Mouse (Mus musculus) neural tube, embryonic 11.5 days (tissue): ENCODE data around the gene Zfp511. TPM values are rescaled to one million over a fixed set of nuclear protein-coding genes. Genes with fewer than 3 reads are reported as not detected.

Experiments
- ATAC-seq: fragments of 200-750 bp; cut with Nextera tagmentation; 2 replicates; pipeline ENCODE4 v1.8.0; 2017; ENCODE audit warnings: moderate number of reproducible peaks, mild to moderate bottlenecking, moderate TSS enrichment, moderate library complexity; ENCODE audit not compliant: insufficient read depth, low FRiP score, low TSS enrichment
- DNase-seq: peaks from one replicate; pipeline ENCODE4 v3.0.0-alpha.2; 2015; ENCODE audit warnings: low spot score
- H3K27ac ChIP-seq: fragments of 300-500 bp; sonication (generic); 2 replicates; pipeline ENCODE4 v1.5.1; 2014; ENCODE audit warnings: low read depth, mild to moderate bottlenecking, low read length
- H3K27me3 ChIP-seq: fragments of 300-500 bp; sonication (generic); 2 replicates; pipeline ENCODE4 v1.6.1; 2014; ENCODE audit warnings: mild to moderate bottlenecking, low read length, mixed read lengths; ENCODE audit not compliant: control insufficient read depth, insufficient read depth
- H3K36me3 ChIP-seq: fragments of 300-500 bp; sonication (generic); 2 replicates; pipeline ENCODE4 v1.6.1; 2014; ENCODE audit warnings: mild to moderate bottlenecking, low read length, moderate library complexity, mixed read lengths; ENCODE audit not compliant: control insufficient read depth, insufficient read depth
- H3K4me1 ChIP-seq: fragments of 300-500 bp; sonication (generic); 2 replicates; pipeline ENCODE4 v1.6.1; 2014; ENCODE audit warnings: low read length, mixed read lengths; ENCODE audit not compliant: control insufficient read depth, insufficient read depth
- H3K4me2 ChIP-seq: fragments of 300-500 bp; sonication (generic); 2 replicates; pipeline ENCODE4 v1.6.1; 2014; ENCODE audit warnings: low read depth, mild to moderate bottlenecking, moderate library complexity
- H3K4me3 ChIP-seq: fragments of 300-500 bp; sonication (generic); 2 replicates; pipeline ENCODE4 v1.5.1; 2014; ENCODE audit warnings: low read depth, low read length
- H3K9ac ChIP-seq: fragments of 300-500 bp; sonication (generic); 2 replicates; pipeline ENCODE4 v1.6.1; 2014; ENCODE audit warnings: mild to moderate bottlenecking, low read length
- H3K9me3 ChIP-seq: fragments of 300-500 bp; sonication (generic); 2 replicates; pipeline ENCODE4 v1.6.1; 2016; ENCODE audit warnings: low read length; ENCODE audit not compliant: control insufficient read depth
- WGBS: fragments of 180-500 bp; shearing (Covaris S2); extraction: QIAGEN DNeasy Blood & Tissue Kit; methylation state at CpG from one replicate; pipeline ENCODE4 v1.1.7; 2014; 5-methylcytosine and 5-hydroxymethylcytosine counted together
- polyA plus RNA-seq: library from polyadenylated mRNA; unstranded; fragments of >200 nt; fragmentation: Nextera tagmentation; extraction: Ambion mirVana; gene quantifications from 2 replicates; pipeline ENCODE4 v1.2.1, GENCODE M21; 2014

The Zfp511 gene
- 39.6 and 47.7 TPM in 2 replicates for polyA plus RNA-seq

DNA sequence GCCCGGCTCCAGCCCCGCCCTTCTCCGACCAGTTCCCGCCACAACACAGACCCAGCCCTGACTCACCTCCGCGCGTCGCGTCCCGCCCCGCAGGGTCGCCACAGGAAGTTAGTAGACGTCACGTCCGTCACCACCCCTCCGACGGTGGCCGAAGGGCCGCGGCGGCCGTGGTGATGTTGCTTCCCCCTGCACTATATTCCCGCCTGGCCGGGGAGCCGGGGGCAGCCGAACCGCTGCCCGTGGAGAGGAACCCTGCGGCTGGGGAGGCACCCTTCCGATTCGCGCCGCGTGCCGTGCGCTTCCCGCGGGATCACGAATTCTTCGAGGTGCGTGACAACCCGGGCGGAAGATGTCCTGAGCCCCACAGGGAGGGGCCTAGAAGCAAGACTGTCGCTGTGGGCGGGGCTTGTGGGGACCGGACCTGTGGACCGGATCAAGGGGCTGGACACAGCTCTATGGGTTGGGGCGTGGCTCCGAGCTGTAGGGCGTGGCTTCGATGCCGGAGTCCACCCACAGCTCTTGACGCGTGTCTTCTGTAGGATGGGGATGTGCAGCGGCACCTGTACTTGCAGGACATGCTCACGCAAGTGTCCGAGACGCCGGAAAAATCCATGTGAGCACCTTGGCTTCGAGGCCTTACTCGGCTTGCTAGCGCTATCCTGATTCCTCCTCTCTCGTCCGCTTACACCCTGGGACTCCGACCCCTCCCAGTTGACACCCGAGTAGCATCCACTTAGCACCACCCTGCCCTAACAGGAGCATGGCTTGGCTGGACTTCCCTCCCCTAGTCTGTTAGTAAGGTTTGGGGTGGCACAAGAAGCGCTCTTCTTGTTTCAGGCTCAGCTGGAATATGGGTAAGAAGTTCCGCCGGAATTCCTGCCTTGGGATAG, at the start of gene Zfp511, which contains the start of gene Tubgcp2:
Zfp511 (plus strand) TSS at position 111 of the 890 bp plus-strand sequence.
Tubgcp2 (minus strand) TSS at position 389 of the 890 bp plus-strand sequence.
- DNase-seq (peak; percentile 95), ATAC-seq (peak; percentile 97)
- Histone ChIP-seq H3K4me1 (peaks cover 18% of the 10 kb centered on the region), H3K9ac (peak within 1 kb of the TSS; percentile 89), H3K36me3 (peaks cover 9% of the 10 kb centered on the region), H3K27me3 (no peaks in the 10 kb centered on the region), H3K4me3 (peak within 1 kb of the TSS; percentile 84), H3K9me3 (no peaks in the 10 kb centered on the region), H3K27ac (peak within 1 kb of the TSS; percentile 78), H3K4me2 (peak within 1 kb of the TSS; percentile 92)
- 1% methylated on average over 68 of the region's 69 CpGs for WGBS

GRCm38 (mm10) chr7:139988272-139988671, 47.9 kb upstream of the Zfp511 start:
- H3K4me1 ChIP-seq: no peaks in the 10 kb centered on the region
- H3K36me3 ChIP-seq: no peaks in the 10 kb centered on the region
- H3K4me3 ChIP-seq: no peak overlapping the region
- 88% methylated on average over 9 of the region's 9 CpGs for WGBS
- H3K9me3 ChIP-seq: no peaks in the 10 kb centered on the region
- no peak for ATAC-seq
- H3K27me3 ChIP-seq: no peaks in the 10 kb centered on the region
- no peak overlapping the region for H3K9ac ChIP-seq
- no peak overlapping the region for H3K27ac ChIP-seq
- no peak overlapping the region for H3K4me2 ChIP-seq
- no peak for DNase-seq

DNA sequence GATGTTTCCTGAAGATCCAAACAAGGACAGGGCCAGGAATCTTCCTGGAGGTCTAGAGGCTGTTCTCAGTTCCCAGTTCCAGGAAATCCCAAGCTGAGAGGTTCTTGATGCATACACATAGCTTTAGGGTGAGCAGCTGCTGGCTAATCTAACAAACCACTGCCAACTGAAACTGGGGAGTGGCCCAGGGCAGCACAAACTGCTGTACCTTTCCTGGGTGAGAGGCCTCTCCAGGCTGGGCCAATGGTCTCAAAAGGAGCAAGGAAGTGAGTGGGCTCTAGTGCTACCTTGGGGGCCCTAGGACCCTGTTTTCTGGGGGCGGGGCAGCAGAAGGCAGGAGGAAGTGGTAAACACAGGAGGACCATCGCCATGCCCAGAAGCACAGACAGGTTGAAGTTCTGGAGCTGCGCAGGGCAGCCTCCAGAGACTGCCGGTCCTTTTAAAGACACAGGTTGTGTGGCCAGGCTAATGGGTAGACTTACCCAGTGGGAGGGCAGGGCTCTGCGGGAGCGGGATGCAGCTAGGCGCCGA, 45.3 kb upstream of the Zfp511 start:
- no peaks in the 10 kb centered on the region for H3K4me1 ChIP-seq
- no peak for ATAC-seq

DNA sequence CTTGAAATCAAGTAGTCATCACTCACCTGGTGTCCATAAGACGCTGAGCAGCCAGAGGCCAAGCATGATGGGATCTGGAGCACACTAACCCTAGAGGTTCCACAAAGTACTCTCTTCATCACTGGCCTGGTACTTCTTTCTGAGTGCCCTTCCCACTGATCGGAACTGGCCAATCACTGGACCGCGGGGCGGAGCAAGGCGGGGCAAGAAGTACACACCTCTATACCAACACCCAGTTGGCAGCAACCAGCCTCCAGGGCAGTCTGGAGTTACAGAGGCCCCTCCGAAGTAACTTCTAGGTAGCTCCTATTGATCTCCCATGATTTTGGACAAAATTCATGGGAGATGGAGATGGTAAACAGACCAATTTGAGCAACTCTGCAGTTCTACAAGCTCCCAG, 43.8 kb upstream of the Zfp511 start, which contains the start of gene Adam8:
Adam8 (minus strand) TSS at position 157 of the 400 bp plus-strand sequence.
- no peaks in the 10 kb centered on the region for H3K4me1 ChIP-seq
- no peak within 1 kb of the TSS for H3K27ac ChIP-seq
- H3K36me3 ChIP-seq: peaks cover 9% of the 10 kb centered on the region
- WGBS: 19% methylated on average over 7 of the region's 7 CpGs
- ATAC-seq: peak; percentile 31; the same call in 1 of the 2 replicates
- no peaks in the 10 kb centered on the region for H3K27me3 ChIP-seq
- no peak within 1 kb of the TSS for H3K9ac ChIP-seq
- DNase-seq: no peak
- H3K4me2 ChIP-seq: no peak within 1 kb of the TSS
- H3K9me3 ChIP-seq: no peaks in the 10 kb centered on the region
- H3K4me3 ChIP-seq: no peak within 1 kb of the TSS

More for the DNA sequence above, 45.3 kb upstream of the Zfp511 start:
- Histone ChIP-seq H3K9ac (no peak overlapping the region), H3K27me3 (no peaks in the 10 kb centered on the region), H3K36me3 (0 out of 2 replicates have a peak, but pooled peaks cover 1% of the 10 kb centered on the region), H3K9me3 (no peaks in the 10 kb centered on the region), H3K4me2 (no peak overlapping the region), H3K4me3 (no peak overlapping the region), H3K27ac (no peak overlapping the region)
- WGBS: 79% methylated on average over 8 of the region's 8 CpGs
- no peak for DNase-seq

DNA sequence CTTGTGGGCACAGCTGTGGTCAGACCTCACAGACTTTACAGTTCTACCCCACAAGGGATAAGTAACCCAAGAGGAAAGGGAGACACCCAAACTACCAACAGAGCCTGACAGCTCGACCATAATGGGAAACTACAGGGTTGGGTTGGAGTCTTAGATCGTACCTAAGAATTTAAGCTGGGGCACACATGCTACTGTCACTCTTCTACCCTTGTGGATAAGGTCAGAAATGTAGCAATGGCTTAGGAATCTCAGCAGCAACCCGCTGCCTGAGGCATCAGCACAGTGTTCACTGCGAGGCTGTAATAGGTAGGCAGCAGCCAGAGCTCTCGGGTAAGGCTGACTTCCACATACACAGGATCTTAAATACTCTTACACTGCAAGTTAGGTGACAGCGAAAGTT, 42.7 kb upstream of the Zfp511 start:
- DNase-seq (no peak), ATAC-seq (no peak)
- no peaks in the 10 kb centered on the region for H3K27me3 ChIP-seq
- H3K4me1 ChIP-seq: no peaks in the 10 kb centered on the region
- no peak overlapping the region for H3K9ac ChIP-seq
- H3K9me3 ChIP-seq: no peaks in the 10 kb centered on the region
- H3K4me2 ChIP-seq: no peak overlapping the region
- WGBS: 90% methylated on average over 6 of the region's 6 CpGs
- H3K36me3 ChIP-seq: peaks cover 13% of the 10 kb centered on the region
- H3K27ac ChIP-seq: no peak overlapping the region
- H3K4me3 ChIP-seq: no peak overlapping the region

- no peak for DNase-seq
- no peak overlapping the region for H3K9ac ChIP-seq
Observed at GRCm38 (mm10) chr7:139994202-139994601, 42.0 kb upstream of the Zfp511 start.

DNA sequence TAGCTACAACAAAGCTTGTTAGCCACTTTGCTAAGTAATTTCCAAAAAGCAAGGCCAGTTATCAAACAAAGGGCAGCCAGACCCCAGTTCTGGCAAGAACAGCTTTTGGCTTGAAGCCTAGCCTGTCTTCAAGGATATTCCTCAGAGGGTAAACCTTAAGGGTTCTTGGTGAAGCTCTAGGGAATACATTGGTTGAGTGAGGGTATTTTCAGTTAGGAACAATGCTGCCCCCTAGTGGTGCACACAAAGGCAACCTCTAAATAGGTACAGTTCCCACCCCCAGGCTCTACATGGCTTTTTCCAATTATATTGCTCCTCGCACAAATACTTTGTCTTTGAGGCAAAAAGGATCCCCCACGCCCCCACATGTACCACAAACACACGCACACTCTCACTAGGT, 41.5 kb upstream of the Zfp511 start:
- WGBS: 46% methylated on average over 3 of the region's 3 CpGs

More at GRCm38 (mm10) chr7:139994202-139994601, 42.0 kb upstream of the Zfp511 start:
- no peaks in the 10 kb centered on the region for H3K4me1 ChIP-seq
- no peaks in the 10 kb centered on the region for H3K9me3 ChIP-seq
- no peaks in the 10 kb centered on the region for H3K27me3 ChIP-seq
- H3K4me2 ChIP-seq: no peak overlapping the region
- peaks cover 18% of the 10 kb centered on the region for H3K36me3 ChIP-seq
- H3K4me3 ChIP-seq: no peak overlapping the region
- no peak overlapping the region for H3K27ac ChIP-seq
- 79% methylated on average over 4 of the region's 4 CpGs for WGBS
- no peak for ATAC-seq

DNA sequence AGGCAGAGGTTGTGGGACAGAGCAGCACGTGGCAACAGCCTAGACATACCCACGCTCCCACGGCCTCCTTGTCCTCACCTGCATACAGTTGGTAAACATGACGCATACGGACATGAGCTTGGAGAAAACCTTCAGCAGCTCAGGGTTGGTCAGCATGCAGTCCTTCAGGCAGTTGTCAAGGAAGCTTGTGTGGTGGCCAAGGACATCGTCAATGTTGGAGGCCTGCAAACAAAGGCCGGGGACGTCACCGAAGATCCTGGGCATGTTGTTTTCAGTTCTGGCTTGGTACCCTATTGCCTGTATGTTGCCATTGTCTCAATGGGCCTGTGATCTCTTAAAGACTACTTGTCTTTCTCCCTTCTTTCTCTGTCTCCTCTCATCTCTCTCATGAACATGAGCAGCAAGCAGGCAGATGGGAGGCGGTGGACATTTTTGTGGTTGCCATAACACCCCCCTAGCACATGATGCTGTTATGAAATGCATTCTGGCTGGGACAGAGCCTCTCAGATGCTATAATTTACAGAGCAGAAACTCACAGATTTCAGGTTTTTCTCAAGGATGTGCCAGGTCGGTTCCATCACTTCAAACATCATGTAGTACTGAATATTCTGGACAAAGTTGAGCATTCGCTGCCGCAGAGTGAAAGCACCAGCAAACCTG, 37.4 kb upstream of the Zfp511 start:
- Histone ChIP-seq H3K27me3 (no peaks in the 10 kb centered on the region), H3K4me2 (no peak overlapping the region), H3K4me3 (no peak overlapping the region), H3K9me3 (no peaks in the 10 kb centered on the region), H3K36me3 (peaks cover 31% of the 10 kb centered on the region), H3K27ac (no peak overlapping the region), H3K9ac (no peak overlapping the region), H3K4me1 (no peaks in the 10 kb centered on the region)
- ATAC-seq (no peak), DNase-seq (no peak)
- 95% methylated on average over 13 of the region's 13 CpGs for WGBS

More for the DNA sequence above, 41.5 kb upstream of the Zfp511 start:
- Histone ChIP-seq H3K27me3 (no peaks in the 10 kb centered on the region), H3K4me1 (no peaks in the 10 kb centered on the region), H3K9ac (no peak overlapping the region), H3K36me3 (peaks cover 19% of the 10 kb centered on the region), H3K4me2 (no peak overlapping the region), H3K27ac (no peak overlapping the region), H3K4me3 (no peak overlapping the region), H3K9me3 (no peaks in the 10 kb centered on the region)
- ATAC-seq (peak; percentile 45; the same call in 1 of the 2 replicates), DNase-seq (peak; percentile 65)
